Mouse (Mus musculus): ENCODE results near the gene Itpr3. TPM values are rescaled to one million over a fixed set of nuclear protein-coding genes. Genes with fewer than 3 reads are reported as not detected.

Itpr3 gene
- total and polyA plus RNA-seq, 2 experiments from 2014 or later: 0.90 to 4.7 TPM

- no peaks in the 10 kb centered on the region for H3K4me1 ChIP-seq (ENCODE audit: insufficient read depth, low read length)
- H3K9ac ChIP-seq (replicated peaks; ENCODE audit: low read length, poor library complexity, severe bottlenecking): no peak overlapping the region
- no peaks in the 10 kb centered on the region for H3K36me3 ChIP-seq (ENCODE audit: insufficient read depth, low read length)
- 83% methylated on average over 6 of the region's 6 CpGs for WGBS
- no peaks in the 10 kb centered on the region for H3K27me3 ChIP-seq (ENCODE audit: insufficient read depth, low read length)
- H3K27ac ChIP-seq (ENCODE audit: low read depth, low read length): no peak overlapping the region
- no peak overlapping the region for H3K4me2 ChIP-seq (ENCODE audit: low read depth, low read length, poor library complexity, severe bottlenecking)
- H3K9me3 ChIP-seq (ENCODE audit: low read length): no peaks in the 10 kb centered on the region
- DNase-seq (ENCODE audit: low spot score): no peak
- ATAC-seq (ENCODE audit: low FRiP score): no peak
- H3K4me3 ChIP-seq (ENCODE audit: low read depth, low read length): no peak overlapping the region
- no peak for TF ChIP-seq CTCF (IDR thresholded peaks at IDR 0.05)
Observed at GRCm38 (mm10) chr17:27166901-27167300, 109.8 kb downstream of the Itpr3 start.

GRCm38 (mm10) chr17:27167545-27167944 lies 110.4 kb downstream of the Itpr3 start, which contains the start of gene Ip6k3:
Ip6k3 (minus strand) TSS chr17:27167795.
- no peak for TF ChIP-seq CTCF (IDR thresholded peaks at IDR 0.05)
- Histone ChIP-seq H3K9me3 (ENCODE audit: low read length) (no peaks in the 10 kb centered on the region), H3K4me1 (ENCODE audit: insufficient read depth, low read length) (no peaks in the 10 kb centered on the region), H3K4me2 (ENCODE audit: low read depth, low read length, poor library complexity, severe bottlenecking) (no peak within 1 kb of the TSS), H3K9ac (replicated peaks; ENCODE audit: low read length, poor library complexity, severe bottlenecking) (no peak within 1 kb of the TSS), H3K36me3 (ENCODE audit: insufficient read depth, low read length) (no peaks in the 10 kb centered on the region), H3K27me3 (ENCODE audit: insufficient read depth, low read length) (no peaks in the 10 kb centered on the region), H3K4me3 (ENCODE audit: low read depth, low read length) (no peak within 1 kb of the TSS), H3K27ac (ENCODE audit: low read depth, low read length) (no peak within 1 kb of the TSS)
- 64% methylated on average over 4 of the region's 4 CpGs for WGBS
- no peak for ATAC-seq (ENCODE audit: low FRiP score)
- DNase-seq (ENCODE audit: low spot score): no peak

- H3K4me2 ChIP-seq (ENCODE audit: low read depth, low read length, poor library complexity, severe bottlenecking): no peak overlapping the region
- H3K9ac ChIP-seq (replicated peaks; ENCODE audit: low read length, poor library complexity, severe bottlenecking): no peak overlapping the region
- no peaks in the 10 kb centered on the region for H3K9me3 ChIP-seq (ENCODE audit: low read length)
- WGBS: 97% methylated on average over 4 of the region's 4 CpGs
- TF ChIP-seq CTCF (IDR thresholded peaks at IDR 0.05): no peak
- H3K27ac ChIP-seq (ENCODE audit: low read depth, low read length): no peak overlapping the region
- H3K27me3 ChIP-seq (ENCODE audit: insufficient read depth, low read length): no peaks in the 10 kb centered on the region
- H3K4me1 ChIP-seq (ENCODE audit: insufficient read depth, low read length): no peaks in the 10 kb centered on the region
- ATAC-seq (ENCODE audit: low FRiP score): no peak
- no peak overlapping the region for H3K4me3 ChIP-seq (ENCODE audit: low read depth, low read length)
- no peak for DNase-seq (ENCODE audit: low spot score)
- no peaks in the 10 kb centered on the region for H3K36me3 ChIP-seq (ENCODE audit: insufficient read depth, low read length)
Observed at GRCm38 (mm10) chr17:27168569-27168968, 111.5 kb downstream of the Itpr3 start.

DNA sequence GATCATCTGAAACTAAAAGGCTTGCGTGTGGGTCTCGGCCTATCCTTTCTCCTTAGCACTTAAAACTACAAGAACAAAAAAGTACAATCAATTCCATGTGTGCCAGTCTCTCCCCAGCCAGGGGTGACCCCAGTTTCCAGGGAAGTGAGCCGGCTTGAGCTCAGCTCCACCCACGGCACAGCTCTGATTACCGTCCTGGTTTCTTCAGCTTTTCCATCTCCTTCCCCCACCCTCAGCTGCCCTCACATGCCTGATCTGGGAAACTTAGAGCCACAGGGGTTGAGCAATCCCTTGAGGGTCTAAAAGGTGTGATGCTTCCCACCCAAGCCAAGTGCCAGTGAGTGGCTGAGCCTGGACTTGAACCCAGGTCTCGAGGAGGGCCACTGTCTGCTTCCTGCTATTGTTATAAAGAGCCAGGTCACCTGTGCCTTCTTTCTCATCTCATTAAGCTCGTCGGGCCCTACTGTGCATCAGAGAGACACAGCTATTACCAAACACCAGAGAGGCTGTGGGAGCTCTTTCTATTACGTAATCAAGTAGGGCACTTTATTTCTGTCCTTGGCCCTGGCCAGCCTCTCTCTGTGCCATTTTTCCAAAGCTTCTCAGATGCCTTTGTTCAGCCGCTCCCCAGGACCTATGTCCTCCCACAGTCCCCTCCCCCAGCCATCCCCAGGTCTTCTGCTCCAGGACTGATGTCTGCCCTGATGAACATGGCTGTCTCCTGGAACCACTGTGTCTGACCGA lies 113.0 kb downstream of the Itpr3 start:
- Histone ChIP-seq H3K4me2 (ENCODE audit: low read depth, low read length, poor library complexity, severe bottlenecking) (no peak overlapping the region), H3K27me3 (ENCODE audit: insufficient read depth, low read length) (no peaks in the 10 kb centered on the region), H3K9ac (replicated peaks; ENCODE audit: low read length, poor library complexity, severe bottlenecking) (no peak overlapping the region), H3K4me3 (ENCODE audit: low read depth, low read length) (no peak overlapping the region), H3K9me3 (ENCODE audit: low read length) (no peaks in the 10 kb centered on the region), H3K27ac (ENCODE audit: low read depth, low read length) (no peak overlapping the region), H3K36me3 (ENCODE audit: insufficient read depth, low read length) (no peaks in the 10 kb centered on the region), H3K4me1 (ENCODE audit: insufficient read depth, low read length) (no peaks in the 10 kb centered on the region)
- ATAC-seq (ENCODE audit: low FRiP score) (no peak), DNase-seq (ENCODE audit: low spot score) (no peak)
- WGBS: 77% methylated on average over 11 of the region's 11 CpGs
- no peak for TF ChIP-seq CTCF (IDR thresholded peaks at IDR 0.05)

- Histone ChIP-seq H3K27me3 (ENCODE audit: insufficient read depth, low read length) (no peaks in the 10 kb centered on the region), H3K36me3 (ENCODE audit: insufficient read depth, low read length) (no peaks in the 10 kb centered on the region), H3K27ac (ENCODE audit: low read depth, low read length) (no peak overlapping the region), H3K4me2 (ENCODE audit: low read depth, low read length, poor library complexity, severe bottlenecking) (no peak overlapping the region), H3K9me3 (ENCODE audit: low read length) (no peaks in the 10 kb centered on the region), H3K4me1 (ENCODE audit: insufficient read depth, low read length) (no peaks in the 10 kb centered on the region; the same call in 1 of the 2 replicates), H3K9ac (replicated peaks; ENCODE audit: low read length, poor library complexity, severe bottlenecking) (no peak overlapping the region), H3K4me3 (ENCODE audit: low read depth, low read length) (no peak overlapping the region)
- no peak for DNase-seq (ENCODE audit: low spot score)
- WGBS: 82% methylated on average over 5 of the region's 5 CpGs
- TF ChIP-seq CTCF (IDR thresholded peaks at IDR 0.05): no peak
- no peak for ATAC-seq (ENCODE audit: low FRiP score)
Observed at GRCm38 (mm10) chr17:27171121-27171520, 114.0 kb downstream of the Itpr3 start.

Small RNA genes lying within 50 kb of the gene (microRNA-seq; reads per million reads assigned to microRNA genes)
- gene Mir7677 (ENCODE audit: borderline number of aligned reads): not detected

Other genes starting within 250 kb of the Itpr3 start
- not detected in 2 replicates for gene Nkx2-5, start 212.3 kb upstream of the Itpr3 start, total RNA-seq (2014; rRNA removed)
- gene Nkx2-5, start 212.3 kb upstream of the Itpr3 start, polyA plus RNA-seq (2015; fragmentation: Nextera tagmentation; extraction: Ambion mirVana): not detected in 2 replicates
- gene Kifc5b, start 140.2 kb upstream of the Itpr3 start, total RNA-seq (2014; rRNA removed): 1.9 and 4.7 TPM in 2 replicates
- gene Kifc5b, start 140.2 kb upstream of the Itpr3 start, polyA plus RNA-seq (2015; fragmentation: Nextera tagmentation; extraction: Ambion mirVana): 1.6 and 1.9 TPM in 2 replicates
- gene Phf1, start 124.3 kb upstream of the Itpr3 start, total RNA-seq (2014; rRNA removed): 48.7 and 53.5 TPM in 2 replicates
- gene Phf1, start 124.3 kb upstream of the Itpr3 start, polyA plus RNA-seq (2015; fragmentation: Nextera tagmentation; extraction: Ambion mirVana): 32.8 and 35.8 TPM in 2 replicates
- gene Cuta, start 117.7 kb upstream of the Itpr3 start, total RNA-seq (2014; rRNA removed): 49.6 and 55.6 TPM in 2 replicates
- 136 and 143 TPM in 2 replicates for gene Cuta, start 117.7 kb upstream of the Itpr3 start, polyA plus RNA-seq (2015; fragmentation: Nextera tagmentation; extraction: Ambion mirVana)
- 77.0 and 90.3 TPM in 2 replicates for gene Syngap1, start 116.1 kb upstream of the Itpr3 start, total RNA-seq (2014; rRNA removed)
- 3.6 and 6.1 TPM in 2 replicates for gene Syngap1, start 116.1 kb upstream of the Itpr3 start, polyA plus RNA-seq (2015; fragmentation: Nextera tagmentation; extraction: Ambion mirVana)
- gene Zbtb9, start 84.1 kb upstream of the Itpr3 start, total RNA-seq (2014; rRNA removed): 16.1 and 19.4 TPM in 2 replicates
- gene Zbtb9, start 84.1 kb upstream of the Itpr3 start, polyA plus RNA-seq (2015; fragmentation: Nextera tagmentation; extraction: Ambion mirVana): 6.6 and 6.7 TPM in 2 replicates
- gene Bak1, start 28.3 kb upstream of the Itpr3 start, total RNA-seq (2014; rRNA removed): 57.3 and 82.4 TPM in 2 replicates
- 3.9 and 5.3 TPM in 2 replicates for gene Bak1, start 28.3 kb upstream of the Itpr3 start, polyA plus RNA-seq (2015; fragmentation: Nextera tagmentation; extraction: Ambion mirVana)
- 213 and 233 TPM in 2 replicates for gene Uqcc2, start 76.6 kb downstream of the Itpr3 start, total RNA-seq (2014; rRNA removed)
- gene Uqcc2, start 76.6 kb downstream of the Itpr3 start, polyA plus RNA-seq (2015; fragmentation: Nextera tagmentation; extraction: Ambion mirVana): 453 and 478 TPM in 2 replicates
- gene Ip6k3, start 110.5 kb downstream of the Itpr3 start, total RNA-seq (2014; rRNA removed): 0.09 TPM in 1 of 2 replicates, not detected in the other
- gene Ip6k3, start 110.5 kb downstream of the Itpr3 start, polyA plus RNA-seq (2015; fragmentation: Nextera tagmentation; extraction: Ambion mirVana): 0.32 TPM in 1 of 2 replicates, not detected in the other
- 85.7 and 94.3 TPM in 2 replicates for gene Lemd2, start 147.2 kb downstream of the Itpr3 start, total RNA-seq (2014; rRNA removed)
- gene Lemd2, start 147.2 kb downstream of the Itpr3 start, polyA plus RNA-seq (2015; fragmentation: Nextera tagmentation; extraction: Ambion mirVana): 18.4 and 20.6 TPM in 2 replicates